Mouse (Mus musculus) mature B cell (primary cell): ENCODE measurements around the gene Rad54l.

Experiments used
- in situ Hi-C: fragments of 300-500 bp; cut with MboI; formaldehyde crosslinking; loops from 2 replicates; pipeline ENCODE4 v1.14.3; 2019

The Rad54l gene

GRCm38 (mm10) chr4:116123602-116124519 lies at the start of gene Rad54l, which contains the start of gene Pomgnt1:
Gene Rad54l (minus strand): TSS chr4:116123690.
Gene Pomgnt1 (plus strand): TSS chr4:116123840.
- in situ Hi-C loops = no loop called here

GRCm38 (mm10) chr4:116173072-116173471 lies 49.6 kb upstream of the Rad54l start, which contains the start of the genes 1700042G07Rik and Gm49337:
Gene 1700042G07Rik (plus strand): TSS chr4:116173372.
Gene Gm49337 (plus strand): TSS chr4:116173384.
- in situ Hi-C loops = no loop called here

GRCm38 (mm10) chr4:116169353-116169672 lies 45.8 kb upstream of the Rad54l start:
- in situ Hi-C loops = no loop called here

- in situ Hi-C loops = no loop called here
Observed at GRCm38 (mm10) chr4:116168617-116169352, 45.3 kb upstream of the Rad54l start.

- in situ Hi-C loops = no loop called here
Observed at GRCm38 (mm10) chr4:116167404-116167803, 43.9 kb upstream of the Rad54l start, which contains the start of gene Tspan1. Gene Tspan1 (minus strand): TSS chr4:116167601.

DNA sequence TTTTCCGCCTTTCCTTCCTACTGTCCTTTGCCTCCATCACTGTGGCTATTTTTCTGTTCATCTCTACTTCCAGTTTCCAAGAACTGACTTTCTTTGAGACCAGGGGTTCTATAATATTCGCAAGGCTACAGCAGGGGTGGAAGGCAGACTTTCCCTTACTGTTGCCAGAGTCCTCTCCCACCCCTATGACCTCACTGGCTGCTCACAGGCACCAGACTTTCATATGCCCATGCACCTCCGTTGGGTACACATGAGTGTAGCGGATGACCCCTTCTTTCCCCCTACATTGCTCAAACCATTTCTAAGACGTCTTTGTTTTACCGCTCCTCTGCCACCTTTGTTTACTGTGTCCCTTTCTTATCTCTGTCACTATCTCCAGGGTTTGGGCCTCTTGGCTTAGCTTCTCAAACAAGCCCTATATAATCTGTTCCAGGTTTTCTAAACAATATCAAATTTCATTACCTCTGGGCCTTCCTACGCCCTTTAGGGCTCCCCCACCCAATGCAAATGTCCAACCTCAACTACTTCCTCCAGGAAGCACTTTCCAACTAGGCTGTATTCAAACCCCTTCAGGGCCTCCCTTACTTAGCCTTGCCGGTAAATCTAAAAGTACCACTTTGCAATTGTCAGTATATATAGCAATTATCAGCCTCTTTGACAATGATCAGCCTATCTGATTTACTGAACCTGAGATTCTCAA lies 42.4 kb upstream of the Rad54l start:
- in situ Hi-C loops = no loop called here

GRCm38 (mm10) chr4:116164759-116165554 lies 41.5 kb upstream of the Rad54l start:
- in situ Hi-C loops = no loop called here

- in situ Hi-C loops = no loop called here
Observed at GRCm38 (mm10) chr4:116162142-116162541, 38.7 kb upstream of the Rad54l start.

DNA sequence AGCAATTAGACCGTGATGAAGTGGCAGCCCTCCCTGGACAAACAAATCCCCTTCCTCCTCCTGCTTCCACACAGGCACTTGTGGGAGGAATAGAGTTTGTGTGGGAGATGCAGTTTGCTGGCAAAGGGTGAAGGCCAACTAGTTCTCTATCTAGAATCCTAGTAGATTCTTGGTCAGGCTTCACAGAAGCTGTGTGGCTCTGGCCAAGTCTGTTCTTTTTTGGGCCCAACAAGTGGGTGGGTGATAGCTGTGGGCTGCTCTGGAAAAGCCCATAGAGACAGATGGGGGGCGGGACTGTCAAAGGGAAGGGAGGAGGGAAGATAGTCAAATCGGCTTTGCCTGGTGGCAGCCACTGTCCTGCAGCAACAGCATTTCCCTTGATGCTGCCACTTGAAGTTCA lies 37.3 kb upstream of the Rad54l start:
- in situ Hi-C loops = no loop called here

DNA sequence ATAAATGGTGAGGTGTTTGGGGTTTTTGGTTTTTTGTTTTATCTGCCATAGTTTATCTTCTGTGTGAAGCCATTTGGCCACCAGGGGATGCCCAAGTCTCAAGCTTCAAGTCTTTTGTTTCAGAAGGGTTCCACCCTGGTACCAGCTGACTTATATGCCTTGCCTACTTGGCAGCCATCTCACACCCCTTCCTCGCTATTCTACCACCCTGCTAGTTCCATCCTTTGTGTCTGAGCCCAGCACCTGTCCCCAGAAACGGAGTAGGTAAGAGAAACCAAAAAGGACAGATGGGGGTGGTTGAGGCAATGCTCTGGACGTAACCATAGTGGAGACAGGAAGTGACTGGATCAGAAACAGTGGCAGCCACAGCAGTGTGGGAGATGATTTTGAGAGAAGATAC lies 36.4 kb upstream of the Rad54l start:
- in situ Hi-C loops = no loop called here

GRCm38 (mm10) chr4:116157882-116158281 lies 34.4 kb upstream of the Rad54l start:
- in situ Hi-C loops = no loop called here

- in situ Hi-C loops = no loop called here
Observed at GRCm38 (mm10) chr4:116152702-116153101, 29.2 kb upstream of the Rad54l start.

GRCm38 (mm10) chr4:116151238-116151637 lies 27.7 kb upstream of the Rad54l start, which contains the start of gene Lurap1:
Gene Lurap1 (minus strand): TSS chr4:116151338.
- in situ Hi-C loops = no loop called here

GRCm38 (mm10) chr4:116150862-116151221 lies 27.4 kb upstream of the Rad54l start:
- in situ Hi-C loops = no loop called here

DNA sequence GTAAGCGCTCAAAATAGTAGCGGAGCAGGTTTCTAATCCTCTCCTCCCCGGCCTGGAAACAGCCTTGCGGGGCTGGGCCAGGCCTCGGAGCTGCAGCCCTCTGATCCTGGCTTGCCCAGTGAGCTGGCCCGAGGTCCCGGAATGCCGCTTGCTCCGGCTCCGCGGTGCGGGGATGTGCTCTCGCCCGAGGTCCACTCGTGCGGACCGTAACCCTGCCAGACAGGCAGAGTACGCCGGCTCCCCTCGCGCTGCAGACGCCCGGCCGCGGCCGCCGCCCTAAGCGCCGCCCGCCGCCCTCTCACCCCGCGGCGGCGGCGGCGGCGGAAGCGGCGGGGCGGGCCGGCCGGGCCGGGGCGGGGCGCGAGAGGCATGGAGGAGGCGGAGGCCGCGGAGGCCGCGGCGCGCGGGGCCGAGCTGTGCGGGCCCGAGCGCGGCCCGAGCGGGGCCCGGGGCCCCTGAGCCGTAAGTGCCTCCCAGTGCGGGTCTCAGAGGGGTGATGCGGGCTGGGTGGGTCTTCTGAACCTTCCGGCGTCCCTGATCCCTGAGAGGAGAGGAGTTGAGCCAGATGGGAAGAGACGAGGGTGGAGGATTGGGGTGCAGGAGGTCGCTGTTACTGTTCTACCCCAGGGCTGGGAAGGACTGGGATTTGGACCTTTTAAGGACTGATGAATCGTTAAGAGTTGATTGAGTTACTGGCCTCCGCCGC lies 26.8 kb upstream of the Rad54l start:
- in situ Hi-C loops = no loop called here

- in situ Hi-C loops = no loop called here
Observed at GRCm38 (mm10) chr4:116149812-116150155, 26.3 kb upstream of the Rad54l start.

GRCm38 (mm10) chr4:116143891-116144717 lies 20.6 kb upstream of the Rad54l start:
- in situ Hi-C loops = no loop called here

- in situ Hi-C loops = no loop called here
Observed at GRCm38 (mm10) chr4:116143317-116143811, 19.9 kb upstream of the Rad54l start.

GRCm38 (mm10) chr4:116142269-116142668 lies 18.8 kb upstream of the Rad54l start:
- in situ Hi-C loops = no loop called here

- in situ Hi-C loops = no loop called here
Observed at GRCm38 (mm10) chr4:116141736-116142135, 18.2 kb upstream of the Rad54l start.
